Comparison of ENCODE assay signal across 8 mouse cellular contexts in genomic region chr8:83899363-83900252, GRCm38 (mm10). TPM values are rescaled to one million over a fixed set of nuclear protein-coding genes. Genes with fewer than 3 reads are reported as not detected.
DNase-seq lines count a peak whose midpoint lies in the region; ATAC-seq and TF ChIP-seq lines count a peak whose summit lies in the region.

Gene Adgrl1, plus strand, starts transcription at chr8:83900105.

- H3K4me1 ChIP-seq in embryonic facial prominence, embryonic 12.5 days = peaks cover 43% of the 10 kb centered on the region
- H3K4me1 ChIP-seq in heart, adult 2 months (ENCODE audit: control insufficient read depth, insufficient read depth, low read length) = no peaks in the 10 kb centered on the region
- no peaks in the 10 kb centered on the region for H3K4me1 ChIP-seq in kidney, adult 2 months (ENCODE audit: control insufficient read depth, insufficient read depth, low read length)
- H3K4me1 ChIP-seq in limb, embryonic 11.5 days (ENCODE audit: control insufficient read depth, insufficient read depth, low read length) = peaks cover 38% of the 10 kb centered on the region
- H3K4me1 ChIP-seq in midbrain, embryonic 14.5 days (ENCODE audit: control insufficient read depth, insufficient read depth, low read length) = peaks cover 44% of the 10 kb centered on the region

- no peak for TF ChIP-seq CTCF in heart, adult 2 months (IDR thresholded peaks at IDR 0.05)
- no peak for TF ChIP-seq CTCF in kidney, adult 2 months (conservative IDR thresholded peaks at IDR 0.05; ENCODE audit: insufficient read depth, insufficient read length, low read depth, low read length)

- H3K4me2 ChIP-seq in embryonic facial prominence, embryonic 12.5 days (replicated peaks) = peak within 1 kb of the TSS; percentile 77
- peak within 1 kb of the TSS; percentile 81 for H3K4me2 ChIP-seq in limb, embryonic 11.5 days (ENCODE audit: low read depth, severe bottlenecking)
- H3K4me2 ChIP-seq in midbrain, embryonic 14.5 days (ENCODE audit: low read length) = peak within 1 kb of the TSS; percentile 60

- no peaks in the 10 kb centered on the region for H3K9me3 ChIP-seq in embryonic facial prominence, embryonic 12.5 days
- H3K9me3 ChIP-seq in limb, embryonic 11.5 days (ENCODE audit: control insufficient read depth, low read length) = no peaks in the 10 kb centered on the region
- no peaks in the 10 kb centered on the region for H3K9me3 ChIP-seq in midbrain, embryonic 14.5 days (ENCODE audit: control insufficient read depth, low read length)

- intact Hi-C loops in heart, adult 2 months (cut with DNase I) = loop anchor here (2.0 kb wide), 2 partner anchors 25 to 53 kb away; no protein-coding TSS in a partner anchor

- TF ChIP-seq EP300 in heart, adult 2 months (IDR thresholded peaks at IDR 0.05; ENCODE audit: insufficient read depth, low read depth, low read length) = 0 out of 2 replicates have a peak, but pooled peaks have one; percentile 38

- H3K79me2 ChIP-seq in heart, adult 2 months (replicated peaks; ENCODE audit: control insufficient read depth, insufficient read depth, low read length) = no peaks in the 10 kb centered on the region

- H3K27me3 ChIP-seq in embryonic facial prominence, embryonic 12.5 days = peaks cover 14% of the 10 kb centered on the region; the same call in 1 of the 2 replicates
- H3K27me3 ChIP-seq in heart, adult 2 months (ENCODE audit: control insufficient read depth, insufficient read depth, low read length) = no peaks in the 10 kb centered on the region
- no peaks in the 10 kb centered on the region for H3K27me3 ChIP-seq in kidney, adult 2 months (replicated peaks; ENCODE audit: control insufficient read depth, insufficient read depth, low read length)
- H3K27me3 ChIP-seq in limb, embryonic 11.5 days (ENCODE audit: control insufficient read depth, insufficient read depth, low read length) = 0 out of 2 replicates have a peak, but pooled peaks cover 3% of the 10 kb centered on the region
- H3K27me3 ChIP-seq in midbrain, embryonic 14.5 days (ENCODE audit: control insufficient read depth, insufficient read depth, low read length) = no peaks in the 10 kb centered on the region

- DNase-seq in 3T3-L1 (ENCODE audit: low read depth, low spot score) = peak; percentile 98
- DNase-seq in adrenal gland, postnatal 25 days = peak; percentile 91
- DNase-seq in heart, adult 2 months = peak; percentile 91 to 93
- DNase-seq in kidney, adult 2 months = peak; percentile 88
- peak; percentile 94 for DNase-seq in limb, embryonic 11.5 days (ENCODE audit: low spot score)
- DNase-seq in midbrain, embryonic 14.5 days = peak; percentile 96
- peak; percentile 70 to 81 for DNase-seq in spleen, adult 18-20 months

- ATAC-seq in embryonic facial prominence, embryonic 12.5 days (ENCODE audit: insufficient number of reproducible peaks, insufficient read depth, low FRiP score, low TSS enrichment) = peak; percentile 92
- peak; percentile 90 for ATAC-seq in limb, embryonic 11.5 days (ENCODE audit: insufficient number of reproducible peaks, low FRiP score, low TSS enrichment, low read depth)
- ATAC-seq in midbrain, embryonic 14.5 days (ENCODE audit: low FRiP score, low TSS enrichment) = peak; percentile 93

- no peak for TF ChIP-seq POLR2A in heart, adult 2 months (IDR thresholded peaks at IDR 0.05; ENCODE audit: insufficient read depth, low read depth, low read length)
- TF ChIP-seq POLR2A in kidney, adult 2 months (IDR thresholded peaks at IDR 0.05; ENCODE audit: low read depth, low read length) = no peak

- H3K27ac ChIP-seq in embryonic facial prominence, embryonic 12.5 days = peak within 1 kb of the TSS; percentile 99
- H3K27ac ChIP-seq in heart, adult 2 months = peak within 1 kb of the TSS; percentile 64
- H3K27ac ChIP-seq in kidney, adult 2 months (ENCODE audit: insufficient read depth, low read depth, low read length) = peak within 1 kb of the TSS; percentile 5
- H3K27ac ChIP-seq in limb, embryonic 11.5 days (replicated peaks; ENCODE audit: low read depth, low read length) = peak within 1 kb of the TSS; percentile 95
- H3K27ac ChIP-seq in midbrain, embryonic 14.5 days (replicated peaks; ENCODE audit: low read depth, low read length) = peak within 1 kb of the TSS; percentile 99

- peak within 1 kb of the TSS; percentile 96 for H3K4me3 ChIP-seq in embryonic facial prominence, embryonic 12.5 days
- H3K4me3 ChIP-seq in heart, adult 2 months = peak within 1 kb of the TSS; percentile 65
- H3K4me3 ChIP-seq in kidney, adult 2 months (ENCODE audit: insufficient read depth, low read depth, low read length) = peak within 1 kb of the TSS; percentile 89
- H3K4me3 ChIP-seq in limb, embryonic 11.5 days (ENCODE audit: low read depth, low read length) = peak within 1 kb of the TSS; percentile 93
- H3K4me3 ChIP-seq in midbrain, embryonic 14.5 days (replicated peaks; ENCODE audit: low read depth, low read length) = peak within 1 kb of the TSS; percentile 99

- peak within 1 kb of the TSS; percentile 94 for H3K9ac ChIP-seq in embryonic facial prominence, embryonic 12.5 days
- peak within 1 kb of the TSS; percentile 91 for H3K9ac ChIP-seq in heart, adult 2 months (ENCODE audit: low read depth, low read length)
- peak within 1 kb of the TSS; percentile 93 for H3K9ac ChIP-seq in limb, embryonic 11.5 days (ENCODE audit: low read length)
- peak within 1 kb of the TSS; percentile 99 for H3K9ac ChIP-seq in midbrain, embryonic 14.5 days (replicated peaks; ENCODE audit: low read length)

- H3K36me3 ChIP-seq in embryonic facial prominence, embryonic 12.5 days = no peaks in the 10 kb centered on the region
- H3K36me3 ChIP-seq in heart, adult 2 months (ENCODE audit: control insufficient read depth, insufficient read depth, low read length) = no peaks in the 10 kb centered on the region
- H3K36me3 ChIP-seq in kidney, adult 2 months (ENCODE audit: control insufficient read depth, insufficient read depth, low read length) = no peaks in the 10 kb centered on the region
- H3K36me3 ChIP-seq in limb, embryonic 11.5 days (ENCODE audit: control insufficient read depth, insufficient read depth, low read length) = peaks cover 2% of the 10 kb centered on the region; the same call in 1 of the 2 replicates
- no peaks in the 10 kb centered on the region for H3K36me3 ChIP-seq in midbrain, embryonic 14.5 days (ENCODE audit: control insufficient read depth, insufficient read depth, low read length)

- WGBS in embryonic facial prominence, embryonic 12.5 days = under 1% methylated on average over 63 of the region's 70 CpGs
- under 1% methylated on average over 70 of the region's 70 CpGs for WGBS in heart, adult 2 months
- 1% methylated on average over 69 of the region's 70 CpGs for WGBS in kidney, adult 2 months
- WGBS in limb, embryonic 11.5 days = under 1% methylated on average over 68 of the region's 70 CpGs
- under 1% methylated on average over 65 of the region's 70 CpGs for WGBS in midbrain, embryonic 14.5 days

RNA-seq across cellular contexts. Expression of gene Adgrl1, which starts in this region (rescaled TPM):
- 73.5 and 114 TPM in 2 replicates for total RNA-seq in adrenal gland, postnatal 25 days (2021)
- polyA plus RNA-seq in embryonic facial prominence, embryonic 12.5 days (2016; fragmentation: Nextera tagmentation; extraction: Ambion mirVana) = 36.7 TPM in 2 replicates
- total RNA-seq in heart, adult 2 months (2021) = 10 to 100 TPM; 11.3 to 12.9 TPM
- polyA plus RNA-seq in heart, adult 2 months (2012; rRNA removed) = 33.8 and 45.8 TPM in 2 replicates
- 28.7 and 44.4 TPM in 2 replicates for polyA plus RNA-seq in kidney, adult 2 months (2012; rRNA removed)
- 20.7 and 23.0 TPM in 2 replicates for polyA plus RNA-seq in limb, embryonic 11.5 days (2014; fragmentation: Nextera tagmentation; extraction: Ambion mirVana)
- 77.2 and 92.7 TPM in 2 replicates for polyA plus RNA-seq in midbrain, embryonic 14.5 days (2014; fragmentation: Nextera tagmentation; extraction: Ambion mirVana)

Comparison
In these comparisons a context has a peak if more than half of its experiments do, and no peak if none do; other contexts are left out.
1. Peak in every context shown above with its lines: DNase-seq, ATAC-seq, H3K4me3 ChIP-seq and H3K27ac ChIP-seq.
2. H3K27ac ChIP-seq: peak in every context shown above with its lines; median percentile 99 in embryonic facial prominence, embryonic 12.5 days; 99 in midbrain, embryonic 14.5 days; 95 in limb, embryonic 11.5 days; 64 in heart, adult 2 months; 5 in kidney, adult 2 months.